Mouse (Mus musculus) cerebellum, adult 2 months (tissue): ENCODE measurements around the gene Dnm3.

ENCODE experiments used
- CTCF ChIP-seq: fragments of 200-500 bp; IDR thresholded peaks from 2 replicates; pipeline ENCODE4 v1.5.1; 2011; ENCODE audit warnings: low read depth, mild to moderate bottlenecking, control low read depth, low read length, moderate library complexity, borderline replicate concordance; ENCODE audit not compliant: insufficient read depth
- POLR2A ChIP-seq: fragments of 200-500 bp; IDR thresholded peaks from 2 replicates; pipeline ENCODE4 v1.6.1; 2011; ENCODE audit warnings: low read length, control low read depth, borderline replicate concordance; ENCODE audit not compliant: insufficient read depth

DNA sequence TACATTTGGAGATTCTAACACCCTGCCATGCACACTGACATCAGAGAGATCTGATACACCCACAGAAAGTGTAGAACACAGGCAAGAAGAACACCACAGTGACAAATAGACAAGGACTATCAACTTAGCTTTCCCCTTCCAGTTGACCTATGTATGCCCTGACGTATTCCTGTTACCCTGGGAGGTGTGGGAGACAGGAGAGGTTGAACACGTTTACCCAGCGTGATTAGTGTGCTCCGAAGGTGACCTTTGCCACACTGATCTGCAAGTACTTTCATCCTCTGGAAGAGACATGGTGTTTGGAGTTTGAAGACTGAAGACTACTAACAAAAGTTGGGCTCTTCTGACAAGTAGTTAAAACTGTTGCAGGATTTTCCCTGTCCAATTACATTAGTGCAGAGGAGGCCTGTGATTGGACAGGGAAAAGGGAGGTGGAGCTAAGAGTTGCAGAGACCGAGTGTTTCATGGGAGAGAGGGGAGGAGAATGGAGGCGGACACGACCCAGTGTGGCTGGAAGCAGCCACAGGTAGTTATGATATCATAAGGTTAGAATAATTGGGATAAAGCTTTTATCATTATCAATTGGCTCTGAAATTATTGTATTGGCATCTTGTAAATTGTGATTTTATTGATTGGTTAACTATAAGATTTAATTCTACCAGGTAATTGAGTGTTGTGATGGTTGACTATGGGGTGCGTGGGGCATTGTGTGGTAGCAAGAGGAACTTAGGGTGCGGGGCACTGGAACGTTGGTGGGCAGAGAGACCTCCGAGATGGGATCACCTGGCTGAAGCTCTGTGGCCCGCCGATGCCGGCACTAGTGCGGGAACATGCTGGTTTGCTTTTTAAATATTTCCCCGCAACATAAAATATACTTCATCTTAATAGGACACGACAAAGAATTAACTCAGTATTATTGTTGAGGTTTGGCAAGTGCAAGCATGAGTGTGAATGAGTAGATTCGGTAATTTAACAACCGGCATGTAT, 519.6 kb downstream of the Dnm3 start:
- TF ChIP-seq POLR2A (no peak), CTCF (no peak)
